Mouse (Mus musculus) G1E (cell line): ENCODE data around the gene Cutal. TPM values are rescaled to one million over a fixed set of nuclear protein-coding genes. Genes with fewer than 3 reads are reported as not detected.

Source experiments
- ATAC-seq: 2 replicates; pipeline ENCODE4 v1.8.0; 2016; ENCODE audit warnings: mild to moderate bottlenecking; ENCODE audit not compliant: insufficient number of reproducible peaks, poor library complexity, low FRiP score, severe bottlenecking; ENCODE audit errors: extremely low read depth
- DNase-seq: peaks from one replicate; pipeline ENCODE4 v3.0.0; 2012; ENCODE audit warnings: low spot score
- H3K27me3 ChIP-seq: 2 replicates; pipeline ENCODE4 v1.6.1; 2012; ENCODE audit warnings: mild to moderate bottlenecking, low read length, inconsistent platforms; ENCODE audit not compliant: insufficient read depth
- H3K36me3 ChIP-seq: replicated peaks from 2 replicates; pipeline ENCODE3; 2012; ENCODE audit warnings: mild to moderate bottlenecking, inconsistent platforms
- H3K4me1 ChIP-seq: 2 replicates; pipeline ENCODE4 v1.6.1; 2012; ENCODE audit warnings: low read depth, low read length, inconsistent platforms, mixed read lengths; ENCODE audit not compliant: insufficient read depth
- H3K4me3 ChIP-seq: 2 replicates; pipeline ENCODE4 v1.5.1; 2012; ENCODE audit warnings: low read depth, mild to moderate bottlenecking, inconsistent platforms, low read length, moderate library complexity, mixed read lengths
- H3K9me3 ChIP-seq: replicated peaks from 2 replicates; pipeline ENCODE4 v1.6.1; 2012; ENCODE audit warnings: inconsistent platforms
- CTCF ChIP-seq: IDR thresholded peaks from 2 replicates; pipeline ENCODE4 v1.5.1; 2012; ENCODE audit warnings: low read depth, low read length, inconsistent platforms, mixed read lengths
- GATA1 ChIP-seq: IDR thresholded peaks from 2 replicates; pipeline ENCODE4 v1.6.1; 2012; ENCODE audit warnings: borderline replicate concordance, low read length, inconsistent platforms, mixed read lengths
- GATA2 ChIP-seq: IDR thresholded peaks from 2 replicates; pipeline ENCODE4 v1.6.1; 2012; ENCODE audit warnings: low read depth, low read length, inconsistent platforms, borderline replicate concordance
- POLR2AphosphoS5 ChIP-seq: IDR thresholded peaks from 2 replicates; pipeline ENCODE4 v1.6.1; 2012; ENCODE audit warnings: low read depth, low read length, inconsistent platforms; ENCODE audit not compliant: insufficient replicate concordance
- TAL1 ChIP-seq: conservative IDR thresholded peaks from 2 replicates; pipeline ENCODE4 v1.6.1; 2012; ENCODE audit warnings: low read depth, low read length, inconsistent platforms, mixed read lengths
- polyA plus RNA-seq: library from polyadenylated mRNA; stranded (reverse); fragments of >175 nt; gene quantifications from 2 replicates; pipeline ENCODE4 v1.2.3, GENCODE M21; 2012
- total RNA-seq, 2 experiments: library from RNA; stranded (forward) in 1 of 2; stranded (reverse) in 1 of 2; fragments of 200-1000 nt in 1 of 2; fragments of >200 nt in 1 of 2; fragmentation: Nextera tagmentation in 1 of 2; gene quantifications; 2 replicates each; pipeline ENCODE4 v1.2.3; 2014 to 2017

Gene Cutal
- total and polyA plus RNA-seq, 3 experiments = not detected

- TF ChIP-seq POLR2AphosphoS5 (no peak), CTCF (no peak), GATA2 (no peak), TAL1 (no peak), GATA1 (no peak)
- no peak for DNase-seq
- Histone ChIP-seq H3K36me3 (peaks cover 91% of the 10 kb centered on the region), H3K27me3 (no peaks in the 10 kb centered on the region), H3K4me3 (no peak overlapping the region), H3K4me1 (peaks cover 7% of the 10 kb centered on the region; the same call in 1 of the 2 replicates), H3K9me3 (no peaks in the 10 kb centered on the region)
- no peak for ATAC-seq
Observed at GRCm38 (mm10) chr2:34857728-34858127, 16.5 kb upstream of the Cutal start.

GRCm38 (mm10) chr2:34869680-34870079 is 4.5 kb upstream of the Cutal start:
- Histone ChIP-seq H3K4me3 (peak overlapping the region; percentile 98), H3K9me3 (no peaks in the 10 kb centered on the region), H3K4me1 (peaks cover 49% of the 10 kb centered on the region), H3K36me3 (peaks cover 44% of the 10 kb centered on the region), H3K27me3 (peaks cover 12% of the 10 kb centered on the region)
- ATAC-seq (peak; percentile 70; the same call in 1 of the 2 replicates), DNase-seq (peak; percentile 65)
- TF ChIP-seq POLR2AphosphoS5 (no peak), GATA1 (no peak), CTCF (no peak), TAL1 (no peak), GATA2 (no peak)

GRCm38 (mm10) chr2:34870520-34871474 is 3.4 kb upstream of the Cutal start:
- peaks cover 16% of the 10 kb centered on the region for H3K27me3 ChIP-seq
- H3K36me3 ChIP-seq = peaks cover 33% of the 10 kb centered on the region
- H3K4me3 ChIP-seq = peak overlapping the region; percentile 98
- TF ChIP-seq GATA1 = no peak
- TF ChIP-seq TAL1 = no peak
- no peak for TF ChIP-seq CTCF
- no peak for TF ChIP-seq POLR2AphosphoS5
- TF ChIP-seq GATA2 = no peak
- peak; percentile 93 for DNase-seq
- peaks cover 49% of the 10 kb centered on the region for H3K4me1 ChIP-seq
- H3K9me3 ChIP-seq = no peaks in the 10 kb centered on the region
- ATAC-seq = peak; percentile 79

GRCm38 (mm10) chr2:34874816-34875345 is 685 bp downstream of the Cutal start, which contains the start of gene Psmd5:
TSS of gene Psmd5 (minus strand) at chr2:34874968.
- Histone ChIP-seq H3K9me3 (no peaks in the 10 kb centered on the region), H3K4me3 (no peak within 1 kb of the TSS), H3K4me1 (peaks cover 15% of the 10 kb centered on the region), H3K36me3 (peaks cover 3% of the 10 kb centered on the region), H3K27me3 (peaks cover 51% of the 10 kb centered on the region)
- ATAC-seq (no peak), DNase-seq (no peak)
- TF ChIP-seq TAL1 = no peak
- TF ChIP-seq POLR2AphosphoS5 = no peak
- no peak for TF ChIP-seq GATA1
- no peak for TF ChIP-seq GATA2
- no peak for TF ChIP-seq CTCF

GRCm38 (mm10) chr2:34880054-34880453 is 5.9 kb downstream of the Cutal start:
- H3K4me3 ChIP-seq = no peak overlapping the region
- no peaks in the 10 kb centered on the region for H3K36me3 ChIP-seq
- ATAC-seq = no peak
- no peaks in the 10 kb centered on the region for H3K9me3 ChIP-seq
- H3K27me3 ChIP-seq = peaks cover 76% of the 10 kb centered on the region
- no peak for DNase-seq
- TF ChIP-seq GATA2 (no peak), GATA1 (no peak), POLR2AphosphoS5 (no peak), CTCF (no peak), TAL1 (no peak)
- H3K4me1 ChIP-seq = no peaks in the 10 kb centered on the region

- Histone ChIP-seq H3K36me3 (no peaks in the 10 kb centered on the region), H3K27me3 (peaks cover 81% of the 10 kb centered on the region), H3K4me1 (no peaks in the 10 kb centered on the region), H3K9me3 (no peaks in the 10 kb centered on the region), H3K4me3 (no peak overlapping the region)
- no peak for TF ChIP-seq POLR2AphosphoS5
- TF ChIP-seq GATA2 = no peak
- no peak for TF ChIP-seq GATA1
- no peak for TF ChIP-seq TAL1
- TF ChIP-seq CTCF = no peak
- ATAC-seq (no peak), DNase-seq (no peak)
Observed at GRCm38 (mm10) chr2:34882757-34883156, 8.6 kb downstream of the Cutal start.
